Mouse (Mus musculus): ENCODE measurements around the gene Bst1.

DNA sequence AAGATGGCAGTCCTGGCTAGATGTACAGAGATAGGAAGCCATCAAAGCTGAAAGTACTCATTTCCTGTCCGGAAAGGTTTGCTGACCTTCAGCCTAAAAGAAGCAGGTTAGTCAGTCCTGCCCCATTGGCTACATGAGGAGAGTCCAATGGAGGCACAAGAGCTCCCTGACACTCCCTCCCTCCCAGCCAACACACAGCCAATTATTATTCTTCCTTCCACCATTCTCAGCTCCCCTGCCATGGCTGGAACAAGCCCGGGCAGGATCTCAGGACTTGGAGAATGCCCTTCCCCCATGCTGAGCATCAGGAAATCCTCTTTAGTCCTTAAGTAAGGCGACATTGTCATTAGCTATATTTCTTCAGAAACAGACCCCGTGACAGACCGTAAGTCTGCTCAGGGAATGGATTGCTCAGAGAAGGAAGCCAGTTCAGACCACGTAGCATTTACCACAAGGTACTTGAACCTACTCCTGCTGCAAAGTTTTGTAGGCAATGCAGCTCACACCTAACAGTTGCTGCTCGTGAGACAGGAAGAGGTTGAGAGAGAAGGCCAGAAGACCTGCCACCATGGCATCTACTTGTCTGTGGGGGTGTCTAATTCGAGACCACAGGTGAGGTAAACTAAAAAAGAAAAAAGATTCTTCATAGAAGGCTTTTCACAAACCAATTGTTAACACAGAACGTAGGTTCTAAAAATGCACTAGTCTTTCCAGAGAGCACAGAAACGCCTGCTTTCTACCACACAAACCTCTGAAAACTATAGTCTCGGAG is 34.6 kb downstream of the Bst1 start:
- TF ChIP-seq CTCF (IDR thresholded peaks at IDR 0.05; ENCODE audit: low read depth) (no peak), EP300 (IDR thresholded peaks at IDR 0.05; ENCODE audit: low read depth) (no peak; the same call in 1 of the 2 replicates)

Data from liver, postnatal 0 days (tissue).